8 mouse cellular contexts compared by ENCODE assay signal in genomic region chr19:38015180-38015872, GRCm38 (mm10). TPM values are rescaled to one million over a fixed set of nuclear protein-coding genes. Genes with fewer than 3 reads are reported as not detected.
DNase-seq lines count a peak whose midpoint lies in the region; ATAC-seq and TF ChIP-seq lines count a peak whose summit lies in the region.

No protein-coding gene starts in this region.

- WGBS in hindbrain, embryonic 15.5 days = 0% methylated on average over 1 of the region's 1 CpGs

- no peak overlapping the region for H3ac ChIP-seq in C2C12 (ENCODE audit: control insufficient read depth, insufficient read length, low read depth)

- no peaks in the 10 kb centered on the region for H3K9me3 ChIP-seq in hindbrain, embryonic 15.5 days

- peak overlapping the region; percentile 28 for H3K27ac ChIP-seq in hindbrain, embryonic 15.5 days (replicated peaks)

- peaks cover 8% of the 10 kb centered on the region for H3K4me1 ChIP-seq in hindbrain, embryonic 15.5 days (replicated peaks)

- H3K36me3 ChIP-seq in C2C12 (ENCODE audit: control insufficient read depth, insufficient read depth) = peaks cover 26% of the 10 kb centered on the region
- H3K36me3 ChIP-seq in hindbrain, embryonic 15.5 days = no peaks in the 10 kb centered on the region

- no peaks in the 10 kb centered on the region for H3K27me3 ChIP-seq in C2C12 (ENCODE audit: control insufficient read depth, insufficient read depth, insufficient read length)
- H3K27me3 ChIP-seq in hindbrain, embryonic 15.5 days = no peaks in the 10 kb centered on the region

- TF ChIP-seq CTCF in C2C12 (IDR thresholded peaks at IDR 0.05; ENCODE audit: control insufficient read depth, insufficient read depth, insufficient read length) = no peak

- H3K9ac ChIP-seq in hindbrain, embryonic 15.5 days = no peak overlapping the region

- H3K79me2 ChIP-seq in C2C12 (ENCODE audit: control insufficient read depth, insufficient read depth) = peaks cover 39% of the 10 kb centered on the region

- H3K4me3 ChIP-seq in C2C12 (ENCODE audit: insufficient read depth, poor library complexity, severe bottlenecking) = no peak overlapping the region
- H3K4me3 ChIP-seq in hindbrain, embryonic 15.5 days = no peak overlapping the region

- DNase-seq in brain, embryonic 18.5 days (ENCODE audit: low read depth, low spot score) = peak; percentile 45
- peak; percentile 57 to 66 for DNase-seq in frontal cortex, postnatal 36 days (ENCODE audit: low spot score in 2 of 2)
- DNase-seq in layer of hippocampus, postnatal 25 days (ENCODE audit: extremely low spot score in 1 of 2, low spot score in 1 of 2) = peak; percentile 14 to 38
- DNase-seq in lung, postnatal 36 days = peak; percentile 96
- peak; percentile 58 for DNase-seq in right cerebral cortex, postnatal 14 days
- no peak for DNase-seq in cerebellum, postnatal 36 days

- ATAC-seq in hindbrain, embryonic 15.5 days (ENCODE audit: low FRiP score, low read depth) = peak; percentile 95

- peaks cover 13% of the 10 kb centered on the region for H3K79me3 ChIP-seq in C2C12 (ENCODE audit: low read depth)

- no peak overlapping the region for H3K4me2 ChIP-seq in hindbrain, embryonic 15.5 days

TF ChIP-seq in C2C12, 6 proteins besides CTCF, POLR2A, EP300 and RAD21:
- TF ChIP-seq MAX (IDR thresholded peaks at IDR 0.05) = peak; percentile 16
- no peak for TF ChIP-seq CEBPB (IDR thresholded peaks at IDR 0.05; ENCODE audit: low read depth)

RNA-seq across cellular contexts. Expression of gene Myof, which starts 28.1 kb away (rescaled TPM):
- 125 TPM for polyA plus RNA-seq in C2C12 (2012; fragmentation: generic; extraction: Trizol)
- 1.6 and 2.5 TPM in 2 replicates for polyA plus RNA-seq in hindbrain, embryonic 15.5 days (2015; fragmentation: Nextera tagmentation; extraction: Ambion mirVana)
- total RNA-seq in layer of hippocampus, postnatal 25 days (2021) = 1 to 10 TPM; 3.2 to 3.8 TPM

RNA-seq across cellular contexts. Expression of gene Cep55, which starts 39.5 kb away (rescaled TPM):
- polyA plus RNA-seq in C2C12 (2012; fragmentation: generic; extraction: Trizol) = 11.7 TPM
- polyA plus RNA-seq in hindbrain, embryonic 15.5 days (2015; fragmentation: Nextera tagmentation; extraction: Ambion mirVana) = 6.3 and 6.4 TPM in 2 replicates
- under 1 TPM; 0.35 to 0.76 TPM for total RNA-seq in layer of hippocampus, postnatal 25 days (2021)

Comparison
In these comparisons a context has a peak if more than half of its experiments do, and no peak if none do; other contexts are left out.
1. DNase-seq: peak in brain, embryonic 18.5 days (single experiment), frontal cortex, postnatal 36 days (2 of 2), layer of hippocampus, postnatal 25 days (2 of 2), lung, postnatal 36 days (single experiment) and right cerebral cortex, postnatal 14 days (single experiment); none in cerebellum, postnatal 36 days (0 of 2).
2. RNA of gene Myof, which starts 28.1 kb away (polyA plus RNA-seq): 125 TPM in C2C12 (single experiment); 1.6 to 2.5 TPM in hindbrain, embryonic 15.5 days; every median in the first group is over 10 times any median in the second.